Mouse (Mus musculus): ENCODE data around the gene Slc40a1. TPM values are rescaled to one million over a fixed set of nuclear protein-coding genes. Genes with fewer than 3 reads are reported as not detected.

Gene Slc40a1
- total RNA-seq (2012; rRNA removed) = not detected in 2 replicates
- not detected in 2 replicates for total RNA-seq (2014; rRNA removed)
- not detected in 2 replicates for polyA plus RNA-seq (2012; ENCODE audit: insufficient read length, low read depth)

DNA sequence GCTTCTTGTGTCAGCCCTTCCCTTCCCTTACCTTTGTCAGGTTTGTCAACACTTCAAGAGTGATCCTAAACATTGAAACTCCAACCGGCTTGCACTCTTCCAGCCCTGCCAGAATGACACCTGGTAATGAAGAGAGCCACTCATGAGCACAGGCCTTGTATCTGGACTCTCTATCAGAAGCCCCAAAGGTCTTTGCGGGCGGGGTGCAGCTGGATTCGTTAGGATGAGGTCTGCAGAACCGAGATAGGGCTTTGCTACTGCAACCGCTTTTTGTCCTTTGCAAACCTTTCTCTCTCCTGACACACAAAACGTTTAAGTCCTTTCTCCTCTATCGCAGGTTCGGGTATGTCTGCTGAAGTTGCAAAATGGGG is at the start of gene Slc40a1:
TSS of gene Slc40a1 (minus strand) at position 131 of the 371 bp plus-strand sequence.
- in situ Hi-C loops (cut with MboI; ENCODE audit: low pct_ligation_motif_present, low pct_unique_long_range_greater_than_20kb, low sequenced_read_pairs) (no loop called here), dilution Hi-C loops (cut with MboI; ENCODE audit: extremely low pct_ligation_motif_present, extremely low pct_unique_long_range_greater_than_20kb, low sequenced_read_pairs) (no loop called here)
- TF ChIP-seq NELFE (IDR thresholded peaks at IDR 0.05; ENCODE audit: low read depth, low read length) = no peak
- no peak for TF ChIP-seq BHLHE40 (IDR thresholded peaks at IDR 0.05; ENCODE audit: low read depth, low read length)
- no peak for TF ChIP-seq ZC3H11A (IDR thresholded peaks at IDR 0.05; ENCODE audit: low read depth, low read length)
- no peak for TF ChIP-seq GABPA (IDR thresholded peaks at IDR 0.05; ENCODE audit: insufficient replicate concordance, low read depth, low read length)
- TF ChIP-seq CHD1 (IDR thresholded peaks at IDR 0.05; ENCODE audit: low read depth, low read length) = no peak
- no peak for TF ChIP-seq MAX (IDR thresholded peaks at IDR 0.05; ENCODE audit: low read length)
- TF ChIP-seq POLR2A (IDR thresholded peaks at IDR 0.05; ENCODE audit: low read depth, low read length) = no peak
- Histone ChIP-seq H3K4me2 (ENCODE audit: insufficient read depth, low read depth, poor library complexity, severe bottlenecking) (no peak within 1 kb of the TSS), H3K27ac (ENCODE audit: insufficient read depth, low read depth) (no peak within 1 kb of the TSS), H3K27me3 (replicated peaks) (no peaks in the 10 kb centered on the region), H3K4me1 (ENCODE audit: control insufficient read depth in 1 of 2, insufficient read depth in 2 of 2) (no peaks in the 10 kb centered on the region), H3K79me2 (replicated peaks; ENCODE audit: control insufficient read depth, extremely low read depth, insufficient read depth, poor library complexity, severe bottlenecking) (no peaks in the 10 kb centered on the region), H3K4me3 (replicated peaks in 1 of 3; ENCODE audit: low read depth in 2 of 3, low read length in 2 of 3, poor library complexity in 1 of 3) (no peak within 1 kb of the TSS), H3K9ac (ENCODE audit: insufficient read depth, low read depth) (no peak within 1 kb of the TSS), H3K36me3 (replicated peaks in 1 of 2; ENCODE audit: control insufficient read depth in 1 of 2, insufficient read depth in 1 of 2, low read length in 1 of 2) (no peaks in the 10 kb centered on the region), H3K9me3 (replicated peaks; ENCODE audit: low read length) (no peaks in the 10 kb centered on the region)
- DNase-seq (ENCODE audit: extremely low read depth) = no peak

DNA sequence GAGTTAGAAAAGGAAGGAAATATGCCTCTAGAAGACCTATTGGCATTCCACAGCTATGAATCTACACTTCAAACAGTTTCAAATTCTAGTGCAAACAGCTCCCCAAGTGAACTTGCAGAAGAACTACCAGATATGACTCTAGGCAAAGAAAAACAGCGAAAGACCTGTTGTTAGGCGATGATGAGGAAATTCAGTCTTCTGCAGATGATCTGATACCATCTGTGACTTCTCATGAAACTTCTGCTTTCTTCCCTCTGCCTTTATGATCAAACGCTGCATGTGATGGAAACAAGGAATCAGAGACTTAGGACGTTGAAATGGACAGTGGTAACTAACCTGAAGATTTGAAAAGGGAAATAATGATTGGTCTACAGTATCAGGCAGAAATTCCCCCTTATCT is 45.0 kb upstream of the Slc40a1 start:
- Histone ChIP-seq H3K27ac (ENCODE audit: insufficient read depth, low read depth) (no peak overlapping the region), H3K27me3 (replicated peaks) (no peaks in the 10 kb centered on the region), H3K4me3 (replicated peaks in 1 of 3; ENCODE audit: low read depth in 2 of 3, low read length in 2 of 3, poor library complexity in 1 of 3) (no peak overlapping the region), H3K9ac (ENCODE audit: insufficient read depth, low read depth) (no peak overlapping the region), H3K9me3 (replicated peaks; ENCODE audit: low read length) (no peaks in the 10 kb centered on the region), H3K36me3 (replicated peaks in 1 of 2; ENCODE audit: control insufficient read depth in 1 of 2, insufficient read depth in 1 of 2, low read length in 1 of 2) (no peaks in the 10 kb centered on the region), H3K4me1 (ENCODE audit: control insufficient read depth in 1 of 2, insufficient read depth in 2 of 2) (no peaks in the 10 kb centered on the region), H3K4me2 (ENCODE audit: insufficient read depth, low read depth, poor library complexity, severe bottlenecking) (no peak overlapping the region), H3K79me2 (replicated peaks; ENCODE audit: control insufficient read depth, extremely low read depth, insufficient read depth, poor library complexity, severe bottlenecking) (no peaks in the 10 kb centered on the region)
- dilution Hi-C loops (cut with MboI; ENCODE audit: extremely low pct_ligation_motif_present, extremely low pct_unique_long_range_greater_than_20kb, low sequenced_read_pairs) = no loop called here
- no peak for DNase-seq (ENCODE audit: extremely low read depth)
- no peak for TF ChIP-seq MAX (IDR thresholded peaks at IDR 0.05; ENCODE audit: low read length)
- TF ChIP-seq NELFE (IDR thresholded peaks at IDR 0.05; ENCODE audit: low read depth, low read length) = no peak
- no peak for TF ChIP-seq SMC3 (IDR thresholded peaks at IDR 0.05; ENCODE audit: low read depth, low read length)
- TF ChIP-seq SIN3A (IDR thresholded peaks at IDR 0.05; ENCODE audit: low read length) = no peak
- no peak for TF ChIP-seq MYC (IDR thresholded peaks at IDR 0.05; ENCODE audit: low read depth, low read length)
- TF ChIP-seq UBTF (IDR thresholded peaks at IDR 0.05; ENCODE audit: low read depth, low read length) = no peak
- TF ChIP-seq CHD1 (IDR thresholded peaks at IDR 0.05; ENCODE audit: low read depth, low read length) = no peak
- TF ChIP-seq E2F4 (IDR thresholded peaks at IDR 0.05; ENCODE audit: insufficient replicate concordance, low read depth, low read length) = no peak
- no peak for TF ChIP-seq BHLHE40 (IDR thresholded peaks at IDR 0.05; ENCODE audit: low read depth, low read length)
- no peak for TF ChIP-seq CHD2 (IDR thresholded peaks at IDR 0.05; ENCODE audit: low read length)
- no peak for TF ChIP-seq ZC3H11A (IDR thresholded peaks at IDR 0.05; ENCODE audit: low read depth, low read length)
- no peak for TF ChIP-seq ETS1 (conservative IDR thresholded peaks at IDR 0.05; ENCODE audit: low read depth, low read length)
- no peak for TF ChIP-seq MEF2A (IDR thresholded peaks at IDR 0.05; ENCODE audit: borderline replicate concordance, low read depth, low read length)
- TF ChIP-seq EP300 (IDR thresholded peaks at IDR 0.05; ENCODE audit: low read length) = no peak
- TF ChIP-seq KAT2A (IDR thresholded peaks at IDR 0.05; ENCODE audit: insufficient replicate concordance, low read length) = no peak
- no peak for TF ChIP-seq ZKSCAN1 (IDR thresholded peaks at IDR 0.05; ENCODE audit: borderline replicate concordance, low read depth, low read length)
- no peak for TF ChIP-seq MXI1 (IDR thresholded peaks at IDR 0.05; ENCODE audit: low read depth, low read length)
- no peak for TF ChIP-seq TCF12 (IDR thresholded peaks at IDR 0.05; ENCODE audit: low read depth, low read length)
- no peak for TF ChIP-seq CTCF (conservative IDR thresholded peaks at IDR 0.05 in 1 of 2, IDR thresholded peaks at IDR 0.05 in 1 of 2; ENCODE audit: low read depth in 2 of 2, low read length in 2 of 2)
- TF ChIP-seq USF1 (IDR thresholded peaks at IDR 0.05; ENCODE audit: low read depth, low read length) = no peak
- in situ Hi-C loops (cut with MboI; ENCODE audit: low pct_ligation_motif_present, low pct_unique_long_range_greater_than_20kb, low sequenced_read_pairs) = no loop called here

Measured in CH12.LX (cell line).